Mouse (Mus musculus) ES-Bruce4 (cell line): ENCODE measurements around the gene Atp1a1.

ENCODE experiments used
- CTCF ChIP-seq: IDR thresholded peaks from one replicate; pipeline ENCODE4 v1.8.1; 2011; ENCODE audit warnings: low read depth, low read length
- EP300 ChIP-seq: IDR thresholded peaks from 2 replicates; pipeline ENCODE4 v1.6.1; 2011; ENCODE audit warnings: low read depth, low read length; ENCODE audit not compliant: insufficient read depth
- POLR2A ChIP-seq: IDR thresholded peaks from one replicate; pipeline ENCODE4 v1.8.1; 2011; ENCODE audit warnings: low read length; ENCODE audit not compliant: insufficient read depth

- no peak for TF ChIP-seq POLR2A
- no peak for TF ChIP-seq CTCF
- no peak for TF ChIP-seq EP300
These were observed 41.2 kb upstream of the Atp1a1 start for GRCm38 (mm10) chr3:101645569-101646106.
